Mouse (Mus musculus) lung, postnatal 0 days (tissue): ENCODE results near the gene Dock7. TPM values are rescaled to one million over a fixed set of nuclear protein-coding genes. Genes with fewer than 3 reads are reported as not detected.

ENCODE experiments used
- ATAC-seq: fragments of 200-750 bp; cut with Nextera tagmentation; 2 replicates; pipeline ENCODE4 v1.8.0; 2017; ENCODE audit warnings: moderate library complexity
- DNase-seq: peaks from one replicate; pipeline ENCODE4 v3.0.0-alpha.2; 2016; ENCODE audit warnings: low spot score
- H3K27ac ChIP-seq: fragments of 300-500 bp; sonication (generic); 2 replicates; pipeline ENCODE4 v1.5.1; 2014; ENCODE audit warnings: antibody characterized with exemption, mild to moderate bottlenecking, low read length, mixed read lengths
- H3K27me3 ChIP-seq: fragments of 300-500 bp; sonication (generic); replicated peaks from 2 replicates; pipeline ENCODE4 v1.6.1; 2014; ENCODE audit warnings: low read length, mixed read lengths; ENCODE audit not compliant: insufficient read depth
- H3K36me3 ChIP-seq: fragments of 300-500 bp; sonication (generic); 2 replicates; pipeline ENCODE4 v1.6.1; 2014; ENCODE audit warnings: low read length, mixed read lengths; ENCODE audit not compliant: insufficient read depth
- H3K4me1 ChIP-seq: fragments of 300-500 bp; sonication (generic); 2 replicates; pipeline ENCODE4 v1.6.1; 2014; ENCODE audit warnings: antibody characterized with exemption, low read depth, low read length, mixed read lengths; ENCODE audit not compliant: insufficient read depth
- H3K4me2 ChIP-seq: fragments of 300-500 bp; sonication (generic); replicated peaks from 2 replicates; pipeline ENCODE4 v1.6.1; 2014; ENCODE audit warnings: low read depth, mild to moderate bottlenecking, low read length, moderate library complexity, mixed read lengths
- H3K4me3 ChIP-seq: fragments of 300-500 bp; sonication (generic); 2 replicates; pipeline ENCODE4 v1.5.1; 2014; ENCODE audit warnings: low read depth, low read length
- H3K9ac ChIP-seq: fragments of 300-500 bp; sonication (generic); replicated peaks from 2 replicates; pipeline ENCODE4 v1.6.1; 2014; ENCODE audit warnings: low read depth, mild to moderate bottlenecking
- H3K9me3 ChIP-seq: fragments of 300-500 bp; sonication (generic); 2 replicates; pipeline ENCODE4 v1.6.1; 2016; ENCODE audit warnings: low read length, mixed read lengths
- CTCF ChIP-seq: IDR thresholded peaks from 2 replicates; pipeline ENCODE4 v1.5.1; 2016; ENCODE audit warnings: antibody characterized with exemption, mild to moderate bottlenecking
- EP300 ChIP-seq: IDR thresholded peaks from 2 replicates; pipeline ENCODE4 v1.6.1; 2016; ENCODE audit warnings: antibody characterized with exemption, mild to moderate bottlenecking, control low read depth
- WGBS: fragments of 180-500 bp; shearing (Covaris S2); extraction: QIAGEN DNeasy Blood & Tissue Kit; methylation state at CpG from one replicate; pipeline ENCODE4 v1.1.7; 2014; 5-methylcytosine and 5-hydroxymethylcytosine counted together
- polyA plus RNA-seq: library from polyadenylated mRNA; unstranded; fragments of >200 nt; fragmentation: Nextera tagmentation; extraction: Ambion mirVana; gene quantifications from 2 replicates; pipeline ENCODE4 v1.2.1, GENCODE M21; 2015

Dock7 gene
- polyA plus RNA-seq, 1 experiment from 2014 or later: 20.1 TPM

DNA sequence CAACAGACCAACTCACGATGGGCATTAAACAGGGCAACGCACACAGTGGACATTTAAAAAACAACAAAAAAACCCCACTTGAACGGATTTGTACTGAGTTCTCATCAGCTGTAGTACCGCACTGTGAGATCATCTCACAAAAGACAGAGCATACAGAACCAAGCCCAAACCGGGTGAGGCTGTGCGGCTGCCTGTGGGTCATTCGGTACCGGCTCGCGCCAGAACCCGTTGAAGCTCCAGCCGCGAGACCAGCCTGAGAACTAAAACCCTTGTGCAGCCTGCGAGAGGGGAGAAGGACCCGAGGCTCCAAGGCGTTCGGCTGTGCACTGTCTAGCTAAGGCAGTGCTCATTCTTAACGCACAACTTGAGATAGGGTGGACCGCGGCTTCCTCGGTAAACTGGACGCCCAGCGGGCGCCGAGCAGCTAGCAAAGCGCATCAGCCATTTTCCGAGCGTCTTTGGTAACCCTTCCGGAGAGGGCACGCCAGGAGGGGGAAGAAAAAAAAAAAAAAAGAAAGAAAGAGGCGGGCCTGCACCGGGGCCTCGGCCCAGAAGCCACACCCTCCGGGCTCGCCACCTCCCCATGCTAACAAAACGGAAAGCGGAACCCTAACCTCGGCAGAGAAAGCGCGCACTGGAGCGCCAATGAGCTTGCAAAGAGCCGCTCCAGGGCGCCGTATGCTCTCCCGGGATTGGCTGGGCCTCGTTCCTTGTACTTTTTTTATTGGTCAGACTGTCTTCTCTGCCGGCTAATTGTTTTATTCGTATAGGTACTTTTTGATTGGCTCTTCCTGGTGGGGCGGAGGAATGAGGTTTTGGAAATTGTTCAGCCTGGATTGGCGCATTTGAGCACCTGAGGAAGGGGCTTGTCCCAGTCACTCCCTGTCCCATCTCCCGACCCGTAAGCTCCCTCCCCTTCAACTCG is 197.8 kb downstream of the Dock7 start:
- under 1% methylated on average over 53 of the region's 53 CpGs for WGBS
- TF ChIP-seq EP300: peak; percentile 67
- TF ChIP-seq CTCF: no peak
- no peaks in the 10 kb centered on the region for H3K36me3 ChIP-seq
- DNase-seq (peak; percentile 100), ATAC-seq (peak; percentile 97)
- no peaks in the 10 kb centered on the region for H3K9me3 ChIP-seq
- peak overlapping the region; percentile 86 for H3K4me2 ChIP-seq
- H3K27me3 ChIP-seq: no peaks in the 10 kb centered on the region
- H3K9ac ChIP-seq: peak overlapping the region; percentile 71
- H3K4me3 ChIP-seq: peak overlapping the region; percentile 91
- H3K4me1 ChIP-seq: no peaks in the 10 kb centered on the region; the same call in 1 of the 2 replicates
- H3K27ac ChIP-seq: peak overlapping the region; percentile 99

DNA sequence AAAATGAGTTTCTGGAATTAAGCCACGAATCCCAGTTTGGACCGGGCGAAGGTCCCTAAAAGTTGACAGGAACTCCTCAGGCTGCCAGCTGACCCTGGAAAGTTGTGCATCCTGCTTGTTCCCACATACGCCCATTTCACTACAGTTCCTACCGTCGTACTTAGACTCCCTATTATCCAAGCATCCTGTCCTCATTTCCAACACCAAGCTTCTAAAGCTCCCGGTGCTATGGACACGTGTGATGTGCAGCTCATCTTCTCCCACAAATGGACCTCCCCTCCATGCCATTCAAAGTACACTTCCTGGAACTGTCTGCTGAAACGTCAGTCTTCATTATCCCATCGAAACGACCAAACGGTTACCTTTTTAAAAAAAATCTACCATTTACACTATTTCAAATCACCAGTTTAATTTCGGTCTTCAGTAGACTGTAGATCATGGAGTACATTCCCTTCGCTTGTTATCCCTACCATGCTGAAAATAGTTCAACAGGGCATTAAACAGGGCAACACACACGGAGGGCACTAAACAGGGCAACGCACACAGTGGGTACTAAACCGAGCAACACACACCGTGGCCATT is 198.6 kb downstream of the Dock7 start:
- H3K4me1 ChIP-seq: no peaks in the 10 kb centered on the region; the same call in 1 of the 2 replicates
- H3K4me3 ChIP-seq: peak overlapping the region; percentile 91
- peak overlapping the region; percentile 86 for H3K4me2 ChIP-seq
- H3K27me3 ChIP-seq: no peaks in the 10 kb centered on the region
- H3K27ac ChIP-seq: peak overlapping the region; percentile 95
- no peaks in the 10 kb centered on the region for H3K9me3 ChIP-seq
- WGBS: 4% methylated on average over 18 of the region's 18 CpGs
- TF ChIP-seq EP300: no peak
- TF ChIP-seq CTCF: no peak
- peak overlapping the region; percentile 70 for H3K9ac ChIP-seq
- DNase-seq: peak; percentile 26
- ATAC-seq: no peak
- no peaks in the 10 kb centered on the region for H3K36me3 ChIP-seq

DNA sequence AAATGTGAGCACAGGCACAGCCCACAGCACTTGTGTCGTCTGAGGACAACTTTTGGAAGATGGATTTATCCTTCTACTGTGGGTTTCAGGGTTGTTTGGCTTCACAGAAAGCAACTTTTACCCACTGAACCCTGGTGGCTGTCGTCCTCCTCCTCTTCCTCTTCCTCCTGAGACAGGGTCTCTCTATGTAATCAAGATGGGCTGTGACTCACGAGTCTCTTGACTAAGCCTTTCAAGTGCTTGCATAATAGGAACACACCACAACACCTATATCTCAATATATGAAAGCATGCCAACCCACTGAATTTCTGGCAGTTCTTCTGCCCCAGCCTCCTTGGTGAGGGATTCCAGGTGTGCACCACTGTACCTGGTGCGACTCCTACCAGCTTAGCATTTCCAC is 199.8 kb downstream of the Dock7 start:
- Histone ChIP-seq H3K9me3 (no peaks in the 10 kb centered on the region), H3K36me3 (no peaks in the 10 kb centered on the region), H3K27ac (no peak overlapping the region), H3K9ac (no peak overlapping the region), H3K4me1 (no peaks in the 10 kb centered on the region; the same call in 1 of the 2 replicates), H3K4me2 (no peak overlapping the region), H3K27me3 (no peaks in the 10 kb centered on the region), H3K4me3 (no peak overlapping the region)
- 75% methylated on average over 4 of the region's 4 CpGs for WGBS
- ATAC-seq: no peak
- no peak for DNase-seq
- TF ChIP-seq CTCF (no peak), EP300 (no peak)

DNA sequence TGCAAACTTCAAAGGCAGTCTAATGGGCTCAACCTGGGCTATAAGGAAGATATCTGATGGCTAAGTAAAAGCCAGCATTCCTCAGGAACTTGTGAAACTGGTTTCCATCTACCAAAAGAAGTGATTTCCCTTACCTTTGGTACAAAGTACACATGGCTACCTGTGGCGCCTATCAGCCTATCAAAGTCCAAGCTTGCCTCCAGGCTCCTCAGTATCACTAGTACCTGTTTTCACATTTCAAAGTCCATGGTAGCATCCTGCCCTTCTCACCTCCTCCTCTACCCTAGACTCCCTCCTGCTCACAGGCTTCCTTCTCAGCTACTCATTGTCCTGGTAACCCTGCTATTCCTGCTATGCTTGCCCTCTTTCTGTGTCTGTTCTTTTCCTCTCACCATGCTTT is 202.5 kb downstream of the Dock7 start:
- no peak overlapping the region for H3K9ac ChIP-seq
- 90% methylated on average over 1 of the region's 1 CpGs for WGBS
- H3K27me3 ChIP-seq: no peaks in the 10 kb centered on the region
- H3K9me3 ChIP-seq: no peaks in the 10 kb centered on the region
- no peaks in the 10 kb centered on the region for H3K36me3 ChIP-seq
- H3K4me2 ChIP-seq: no peak overlapping the region
- H3K4me1 ChIP-seq: no peaks in the 10 kb centered on the region
- no peak for TF ChIP-seq CTCF
- TF ChIP-seq EP300: no peak
- H3K4me3 ChIP-seq: no peak overlapping the region
- DNase-seq: no peak
- ATAC-seq: no peak
- H3K27ac ChIP-seq: no peak overlapping the region

DNA sequence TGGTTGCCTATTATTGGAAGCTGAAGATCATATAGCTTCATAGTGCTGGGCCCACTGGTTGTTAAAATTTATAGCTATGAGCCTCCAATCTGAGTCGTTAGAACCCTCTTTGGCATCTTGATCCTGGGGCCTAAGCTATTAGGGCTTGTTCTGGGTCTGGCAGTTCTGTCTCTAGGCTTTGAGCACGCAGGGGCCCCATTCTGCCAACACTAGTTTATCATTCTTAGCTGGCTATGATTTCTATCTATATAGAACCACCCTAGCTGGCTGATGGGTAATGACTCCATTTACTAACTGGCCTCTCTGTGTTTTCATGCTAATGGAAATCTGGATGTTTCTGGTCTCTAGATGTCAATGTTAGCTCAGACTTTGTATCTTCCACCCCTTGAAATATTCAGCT is 203.0 kb downstream of the Dock7 start:
- no peaks in the 10 kb centered on the region for H3K9me3 ChIP-seq
- no peak overlapping the region for H3K4me2 ChIP-seq
- no peak overlapping the region for H3K9ac ChIP-seq
- no peak overlapping the region for H3K27ac ChIP-seq
- WGBS: 81% methylated on average over 2 of the region's 2 CpGs
- no peaks in the 10 kb centered on the region for H3K27me3 ChIP-seq
- TF ChIP-seq CTCF: no peak
- no peak for TF ChIP-seq EP300
- DNase-seq (no peak), ATAC-seq (no peak)
- no peak overlapping the region for H3K4me3 ChIP-seq
- no peaks in the 10 kb centered on the region for H3K36me3 ChIP-seq
- no peaks in the 10 kb centered on the region for H3K4me1 ChIP-seq

DNA sequence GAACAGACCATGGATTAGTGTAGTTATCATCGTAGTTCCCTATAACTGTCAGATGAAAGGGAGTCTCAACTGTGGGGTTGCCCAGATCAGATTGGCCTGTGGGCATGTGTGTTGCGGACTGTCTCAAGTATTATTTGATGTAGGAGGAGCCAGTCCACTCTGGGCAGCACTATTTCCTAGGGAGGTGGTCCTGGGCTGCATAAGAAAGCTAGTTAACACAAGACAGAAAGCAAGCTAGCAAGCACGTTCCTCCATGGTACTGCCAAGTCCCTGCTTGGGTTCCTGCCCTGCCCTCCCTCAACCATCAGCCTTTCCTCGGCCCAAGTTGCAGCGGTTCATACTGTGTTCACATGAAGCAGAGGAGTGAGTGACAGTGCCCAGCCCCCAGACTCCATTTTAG is 210.5 kb downstream of the Dock7 start:
- H3K9ac ChIP-seq: no peak overlapping the region
- no peak for ATAC-seq
- WGBS: 83% methylated on average over 5 of the region's 5 CpGs
- no peak overlapping the region for H3K27ac ChIP-seq
- no peaks in the 10 kb centered on the region for H3K9me3 ChIP-seq
- no peaks in the 10 kb centered on the region for H3K27me3 ChIP-seq
- no peak overlapping the region for H3K4me3 ChIP-seq
- H3K4me1 ChIP-seq: no peaks in the 10 kb centered on the region
- DNase-seq: no peak
- no peak for TF ChIP-seq EP300
- TF ChIP-seq CTCF: no peak
- H3K36me3 ChIP-seq: no peaks in the 10 kb centered on the region
- H3K4me2 ChIP-seq: no peak overlapping the region
